Mouse (Mus musculus) heart, embryonic 16.5 days (tissue): ENCODE results near the gene Col5a1. TPM values are rescaled to one million over a fixed set of nuclear protein-coding genes. Genes with fewer than 3 reads are reported as not detected.

Experiments
- ATAC-seq: fragments of 200-750 bp; cut with Nextera tagmentation; replicated peaks from 2 replicates; pipeline ENCODE4 v1.8.0; 2017; ENCODE audit warnings: moderate number of reproducible peaks; ENCODE audit not compliant: insufficient read depth, low FRiP score; ENCODE audit errors: extremely low read depth
- H3K27ac ChIP-seq: fragments of 300-500 bp; sonication (generic); 2 replicates; pipeline ENCODE4 v1.5.1; 2014; ENCODE audit warnings: mild to moderate bottlenecking, low read length, control low read depth, moderate library complexity
- H3K27me3 ChIP-seq: fragments of 300-500 bp; sonication (generic); 2 replicates; pipeline ENCODE4 v1.6.1; 2014; ENCODE audit warnings: low read length, mixed read lengths; ENCODE audit not compliant: control insufficient read depth, insufficient read depth
- H3K36me3 ChIP-seq: fragments of 300-500 bp; sonication (generic); 2 replicates; pipeline ENCODE4 v1.6.1; 2014; ENCODE audit not compliant: control insufficient read depth, insufficient read depth
- H3K4me1 ChIP-seq: fragments of 300-500 bp; sonication (generic); 2 replicates; pipeline ENCODE4 v1.6.1; 2014; ENCODE audit warnings: low read length, mixed read lengths; ENCODE audit not compliant: control insufficient read depth, insufficient read depth
- H3K4me2 ChIP-seq: fragments of 300-500 bp; sonication (generic); 2 replicates; pipeline ENCODE4 v1.6.1; 2014; ENCODE audit warnings: low read depth, mild to moderate bottlenecking, control low read depth, low read length
- H3K4me3 ChIP-seq: fragments of 300-500 bp; sonication (generic); 2 replicates; pipeline ENCODE4 v1.5.1; 2014; ENCODE audit warnings: mild to moderate bottlenecking, control low read depth, low read length
- H3K9ac ChIP-seq: fragments of 300-500 bp; sonication (generic); 2 replicates; pipeline ENCODE4 v1.6.1; 2014; ENCODE audit warnings: low read length, control low read depth
- H3K9me3 ChIP-seq: fragments of 300-500 bp; sonication (generic); replicated peaks from 2 replicates; pipeline ENCODE4 v1.6.1; 2016; ENCODE audit warnings: low read length; ENCODE audit not compliant: control insufficient read depth
- WGBS: fragments of 180-500 bp; shearing (Covaris S2); extraction: QIAGEN DNeasy Blood & Tissue Kit; methylation state at CpG from one replicate; pipeline ENCODE4 v1.1.7; 2014; 5-methylcytosine and 5-hydroxymethylcytosine counted together
- polyA plus RNA-seq: library from polyadenylated mRNA; unstranded; fragments of >200 nt; fragmentation: Nextera tagmentation; extraction: Ambion mirVana; gene quantifications from 2 replicates; pipeline ENCODE4 v1.2.1, GENCODE M21; 2015

Gene Col5a1
- polyA plus RNA-seq, 1 experiment from 2014 or later, result 73.7 TPM

DNA sequence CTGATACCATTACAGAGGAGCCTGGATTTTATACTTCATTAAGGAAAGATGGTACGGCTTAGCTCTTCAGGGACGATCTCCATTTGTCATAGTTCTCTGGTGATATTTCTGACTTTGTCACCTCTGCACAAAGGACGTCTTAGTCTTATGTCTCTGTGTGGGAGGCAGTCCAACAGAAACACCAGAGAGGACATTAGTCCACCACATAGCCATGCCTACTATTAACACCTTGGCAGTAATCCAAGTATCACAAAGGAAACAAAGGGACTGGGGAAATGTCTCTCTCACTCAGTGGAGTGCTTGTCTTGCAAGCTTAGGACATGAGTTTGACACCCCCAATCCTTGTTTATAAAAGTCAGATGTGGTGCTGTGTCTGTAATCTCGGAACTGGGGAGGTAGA is 122.0 kb downstream of the Col5a1 start:
- H3K36me3 ChIP-seq, result no peaks in the 10 kb centered on the region
- no peaks in the 10 kb centered on the region for H3K9me3 ChIP-seq
- ATAC-seq, result peak; percentile 61; the same call in 1 of the 2 replicates
- H3K4me2 ChIP-seq, result no peak overlapping the region
- H3K27me3 ChIP-seq, result no peaks in the 10 kb centered on the region
- peaks cover 13% of the 10 kb centered on the region for H3K4me1 ChIP-seq
- WGBS, result 24% methylated on average over 4 of the region's 4 CpGs
- H3K27ac ChIP-seq, result no peak overlapping the region
- no peak overlapping the region for H3K9ac ChIP-seq
- no peak overlapping the region for H3K4me3 ChIP-seq

DNA sequence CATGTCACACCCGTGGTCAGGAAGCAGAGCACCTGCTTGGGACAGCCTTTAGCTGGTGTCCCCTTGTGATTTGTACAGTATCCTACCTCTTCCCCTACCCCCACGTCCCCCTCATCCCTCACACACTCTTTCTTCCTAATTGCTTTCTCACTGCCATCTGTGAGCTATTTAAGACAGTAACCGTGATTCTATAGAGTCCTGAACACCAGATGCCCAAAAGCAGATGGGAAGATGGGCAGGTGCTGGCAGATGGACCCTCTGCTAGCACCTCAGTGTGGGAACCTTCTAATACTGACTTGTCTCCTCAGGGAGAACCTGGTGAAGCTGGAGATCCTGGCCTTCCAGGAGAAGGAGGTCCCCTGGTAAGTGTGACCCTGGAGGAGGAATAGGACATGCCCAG is 126.1 kb downstream of the Col5a1 start:
- no peak overlapping the region for H3K27ac ChIP-seq
- no peaks in the 10 kb centered on the region for H3K9me3 ChIP-seq
- no peak overlapping the region for H3K4me2 ChIP-seq
- H3K36me3 ChIP-seq, result no peaks in the 10 kb centered on the region
- WGBS, result 79% methylated on average over 3 of the region's 3 CpGs
- no peak for ATAC-seq
- no peak overlapping the region for H3K9ac ChIP-seq
- peaks cover 13% of the 10 kb centered on the region for H3K4me1 ChIP-seq
- no peak overlapping the region for H3K4me3 ChIP-seq
- H3K27me3 ChIP-seq, result no peaks in the 10 kb centered on the region

DNA sequence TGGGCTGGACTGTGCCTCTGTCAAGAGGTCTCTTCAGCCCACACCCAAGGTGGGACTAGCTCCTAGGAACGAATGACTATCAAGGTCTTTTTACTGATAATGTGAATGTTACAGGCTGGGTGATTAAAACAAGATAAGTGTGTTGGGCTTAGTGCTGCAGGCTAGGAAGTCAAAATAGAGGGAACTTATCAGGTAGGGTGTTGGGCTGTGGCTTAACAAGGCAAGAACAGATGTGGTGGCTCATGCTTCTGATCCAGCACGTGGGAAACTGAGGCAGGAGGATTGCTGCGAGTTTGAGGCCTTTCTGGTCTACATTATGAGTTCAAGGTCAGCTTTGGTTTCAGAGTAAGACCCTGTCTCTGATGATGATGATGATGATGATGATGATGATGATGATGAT is 128.6 kb downstream of the Col5a1 start:
- WGBS, result 72% methylated on average over 3 of the region's 3 CpGs
- H3K4me2 ChIP-seq, result no peak overlapping the region

DNA sequence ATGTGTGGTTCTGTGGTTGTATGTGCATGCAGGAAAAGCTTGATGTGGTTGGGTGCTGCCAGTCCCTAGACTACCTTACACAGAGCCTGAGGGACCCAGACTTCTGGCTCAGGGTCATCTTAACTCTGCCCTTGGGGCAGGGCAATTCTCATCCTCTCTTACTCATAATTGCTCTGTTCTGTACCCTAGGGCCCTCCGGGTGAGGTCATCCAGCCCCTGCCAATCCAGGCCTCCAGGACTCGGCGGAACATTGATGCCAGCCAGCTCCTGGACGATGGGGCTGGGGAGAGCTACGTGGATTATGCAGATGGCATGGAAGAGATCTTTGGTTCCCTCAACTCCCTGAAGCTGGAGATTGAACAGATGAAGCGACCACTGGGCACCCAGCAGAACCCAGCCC is 138.2 kb downstream of the Col5a1 start:
- H3K4me2 ChIP-seq, result no peak overlapping the region
- H3K9ac ChIP-seq, result no peak overlapping the region

More for the DNA sequence above, 128.6 kb downstream of the Col5a1 start:
- no peak for ATAC-seq
- Histone ChIP-seq H3K36me3 (no peaks in the 10 kb centered on the region), H3K9ac (no peak overlapping the region), H3K4me1 (no peaks in the 10 kb centered on the region), H3K27ac (no peak overlapping the region), H3K4me3 (no peak overlapping the region), H3K27me3 (no peaks in the 10 kb centered on the region), H3K9me3 (no peaks in the 10 kb centered on the region)

DNA sequence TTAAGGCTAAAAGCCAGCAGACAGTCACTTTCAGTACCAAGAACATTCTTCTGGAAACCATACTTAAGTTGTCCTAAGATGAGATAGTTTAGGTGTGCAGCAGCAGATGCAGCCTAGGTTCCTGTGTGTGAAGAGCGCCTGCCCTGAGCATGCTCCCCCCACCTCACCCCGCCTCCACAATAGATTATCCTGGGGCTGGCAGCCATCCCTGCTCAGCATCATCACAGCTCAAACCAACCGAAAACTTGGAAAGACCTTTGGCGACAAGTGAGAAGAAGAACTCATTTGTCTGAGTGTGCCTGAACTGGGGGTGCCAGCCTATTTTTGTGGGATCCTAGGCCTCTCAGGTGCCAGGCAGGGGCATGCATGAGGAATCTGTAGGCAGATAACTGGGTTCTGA is 139.6 kb downstream of the Col5a1 start:
- Histone ChIP-seq H3K4me1 (no peaks in the 10 kb centered on the region), H3K4me3 (no peak overlapping the region), H3K36me3 (peaks cover 12% of the 10 kb centered on the region; the same call in 1 of the 2 replicates), H3K9me3 (no peaks in the 10 kb centered on the region), H3K4me2 (no peak overlapping the region), H3K9ac (no peak overlapping the region), H3K27me3 (no peaks in the 10 kb centered on the region), H3K27ac (no peak overlapping the region)
- whole genome bisulfite sequencing, result 80% methylated on average over 4 of the region's 4 CpGs
- no peak for ATAC-seq

More for the DNA sequence above, 138.2 kb downstream of the Col5a1 start:
- Histone ChIP-seq H3K9me3 (no peaks in the 10 kb centered on the region), H3K27ac (no peak overlapping the region), H3K27me3 (no peaks in the 10 kb centered on the region), H3K4me3 (no peak overlapping the region), H3K36me3 (peaks cover 12% of the 10 kb centered on the region; the same call in 1 of the 2 replicates), H3K4me1 (no peaks in the 10 kb centered on the region)
- ATAC-seq, result no peak
- 92% methylated on average over 6 of the region's 6 CpGs for WGBS

DNA sequence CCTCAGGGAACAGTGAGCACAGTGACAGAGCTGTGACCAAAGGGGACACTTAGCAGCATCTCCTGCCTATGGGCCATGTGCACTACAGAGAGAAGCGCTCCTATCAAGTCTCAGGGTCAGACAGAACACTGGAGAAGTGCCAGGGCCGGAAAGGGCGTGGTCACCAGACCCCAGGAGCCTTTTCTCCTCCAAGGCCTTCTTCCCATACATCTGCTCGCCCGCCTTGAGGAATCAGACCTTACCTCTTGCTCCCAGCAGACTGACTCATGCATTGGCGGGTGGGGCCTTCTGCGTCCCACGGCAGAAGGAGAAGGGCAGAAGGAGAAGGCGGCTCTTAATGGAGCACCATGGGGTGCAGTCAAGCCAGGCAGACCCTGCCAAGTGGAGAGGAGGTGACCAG is 145.6 kb downstream of the Col5a1 start:
- Histone ChIP-seq H3K9me3 (no peaks in the 10 kb centered on the region), H3K9ac (no peak overlapping the region), H3K4me3 (no peak overlapping the region), H3K4me1 (no peaks in the 10 kb centered on the region), H3K36me3 (peaks cover 6% of the 10 kb centered on the region; the same call in 1 of the 2 replicates), H3K27me3 (no peaks in the 10 kb centered on the region), H3K27ac (no peak overlapping the region), H3K4me2 (no peak overlapping the region)
- WGBS, result 62% methylated on average over 9 of the region's 9 CpGs
- no peak for ATAC-seq

DNA sequence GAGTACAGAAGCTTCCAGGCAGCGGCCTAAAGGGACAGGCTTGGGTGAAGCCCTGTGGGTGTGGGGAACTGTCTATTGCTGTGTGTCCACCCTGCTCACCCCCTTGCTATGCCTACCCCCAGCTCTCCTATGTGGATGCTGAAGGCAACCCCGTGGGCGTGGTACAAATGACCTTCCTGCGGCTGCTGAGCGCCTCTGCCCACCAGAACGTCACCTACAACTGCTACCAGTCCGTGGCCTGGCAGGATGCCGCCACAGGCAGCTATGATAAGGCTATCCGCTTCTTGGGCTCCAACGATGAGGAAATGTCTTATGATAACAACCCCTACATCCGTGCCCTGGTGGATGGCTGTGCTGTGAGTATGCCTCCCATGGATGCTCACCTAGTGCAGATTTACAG is 146.2 kb downstream of the Col5a1 start:
- Histone ChIP-seq H3K27me3 (no peaks in the 10 kb centered on the region), H3K4me1 (peaks cover 2% of the 10 kb centered on the region; the same call in 1 of the 2 replicates), H3K9ac (no peak overlapping the region), H3K27ac (no peak overlapping the region), H3K36me3 (peaks cover 3% of the 10 kb centered on the region; the same call in 1 of the 2 replicates), H3K9me3 (no peaks in the 10 kb centered on the region), H3K4me3 (no peak overlapping the region), H3K4me2 (no peak overlapping the region)
- no peak for ATAC-seq
- 73% methylated on average over 11 of the region's 11 CpGs for WGBS

DNA sequence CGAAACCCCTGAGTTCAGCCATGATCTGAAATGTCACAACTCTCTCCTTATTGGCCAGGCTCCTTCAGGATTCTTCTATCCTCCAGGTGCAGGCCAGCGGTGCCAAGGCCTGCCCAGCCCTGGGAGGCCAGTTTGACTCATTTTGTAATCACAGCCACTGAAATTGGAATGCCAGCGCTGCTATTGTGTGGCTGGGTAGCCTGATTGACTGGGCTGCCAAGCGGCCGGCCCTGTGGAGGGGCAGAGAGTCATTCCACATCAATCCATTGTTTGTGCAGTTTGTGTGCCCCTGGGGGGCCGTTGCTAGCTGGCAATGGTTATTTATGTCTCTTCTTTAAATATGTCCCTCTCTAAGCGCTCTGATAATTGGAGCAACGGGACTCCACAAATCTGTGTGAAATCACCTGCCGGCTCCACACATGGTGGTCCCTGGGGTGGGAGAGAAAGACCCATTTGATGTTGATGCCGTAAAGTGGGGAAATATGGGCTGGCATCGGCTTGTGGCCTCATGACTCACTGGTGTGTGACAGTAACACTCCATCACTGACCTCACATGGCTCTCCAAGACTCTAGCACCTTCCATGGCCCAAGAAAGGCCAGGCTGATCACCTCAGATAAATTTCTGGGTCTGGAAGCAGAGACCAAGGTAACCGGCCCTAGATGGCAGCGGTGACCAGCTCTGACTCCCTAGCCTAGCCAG is 147.9 kb downstream of the Col5a1 start:
- H3K9me3 ChIP-seq, result no peaks in the 10 kb centered on the region
- no peak overlapping the region for H3K9ac ChIP-seq
- peaks cover 10% of the 10 kb centered on the region for H3K4me1 ChIP-seq
- no peak overlapping the region for H3K27ac ChIP-seq
- no peak for ATAC-seq
- no peak overlapping the region for H3K4me3 ChIP-seq
- H3K27me3 ChIP-seq, result no peaks in the 10 kb centered on the region
- H3K36me3 ChIP-seq, result no peaks in the 10 kb centered on the region; the same call in 1 of the 2 replicates
- no peak overlapping the region for H3K4me2 ChIP-seq
- WGBS, result 80% methylated on average over 13 of the region's 13 CpGs

DNA sequence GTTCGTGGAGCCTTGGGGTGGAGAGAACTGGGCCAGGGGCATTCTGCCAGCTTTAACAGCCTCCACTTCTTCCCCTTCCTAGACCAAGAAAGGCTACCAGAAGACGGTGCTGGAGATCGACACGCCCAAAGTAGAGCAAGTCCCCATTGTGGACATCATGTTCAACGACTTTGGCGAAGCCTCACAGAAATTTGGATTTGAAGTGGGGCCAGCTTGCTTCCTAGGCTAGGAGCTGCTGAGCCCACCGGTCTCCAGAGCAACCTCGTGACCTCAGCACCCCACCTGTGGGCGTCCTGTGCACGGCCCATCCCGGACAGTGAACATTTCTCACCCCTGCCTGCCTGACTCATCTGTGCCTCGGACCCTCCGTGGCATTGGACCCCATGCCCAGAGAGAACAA is 150.6 kb downstream of the Col5a1 start:
- H3K27ac ChIP-seq, result no peak overlapping the region
- no peak for ATAC-seq
- 83% methylated on average over 13 of the region's 13 CpGs for WGBS
- no peaks in the 10 kb centered on the region for H3K9me3 ChIP-seq
- H3K9ac ChIP-seq, result no peak overlapping the region
- H3K4me3 ChIP-seq, result no peak overlapping the region
- H3K4me2 ChIP-seq, result no peak overlapping the region
- no peaks in the 10 kb centered on the region for H3K27me3 ChIP-seq
- peaks cover 10% of the 10 kb centered on the region for H3K4me1 ChIP-seq
- H3K36me3 ChIP-seq, result no peaks in the 10 kb centered on the region
